Mouse (Mus musculus) gastrocnemius, postnatal 10 days (tissue): Measurements from ENCODE around the gene Duoxa2. TPM values are rescaled to one million over a fixed set of nuclear protein-coding genes. Genes with fewer than 3 reads are reported as not detected.

Experiments
- DNase-seq: peaks from one replicate; pipeline ENCODE4 v3.0.0; 2021; ENCODE audit warnings: mixed read lengths
- long read RNA-seq, 2 experiments: library from polyadenylated mRNA; stranded (forward); transcript quantifications; one replicate each; pipeline ENCODE4 v2.0.0; 2021
- total RNA-seq, 2 experiments: library from RNA; stranded (reverse); gene quantifications; 2 replicates each; pipeline ENCODE4 v1.2.3; 2021

Duoxa2 gene
- total RNA-seq = not detected
- long read RNA-seq, experiment 1 = 0 reads
- long read RNA-seq, experiment 2 = 0 reads

GRCm38 (mm10) chr2:122298596-122299490 lies at the start of gene Duoxa2:
TSS of gene Duoxa2 (plus strand) at chr2:122298900.
- DNase-seq = peak; percentile 46

- no peak for DNase-seq
These were observed 42.7 kb upstream of the Duoxa2 start for GRCm38 (mm10) chr2:122255997-122256396.

GRCm38 (mm10) chr2:122260729-122261128 lies 38.0 kb upstream of the Duoxa2 start:
- no peak for DNase-seq

GRCm38 (mm10) chr2:122264690-122265089 lies 34.0 kb upstream of the Duoxa2 start:
- no peak for DNase-seq

GRCm38 (mm10) chr2:122266407-122267193 lies 32.1 kb upstream of the Duoxa2 start:
- DNase-seq = no peak

GRCm38 (mm10) chr2:122278769-122279168 lies 19.9 kb upstream of the Duoxa2 start:
- DNase-seq = no peak

GRCm38 (mm10) chr2:122284091-122284490 lies 14.6 kb upstream of the Duoxa2 start:
- no peak for DNase-seq

GRCm38 (mm10) chr2:122286137-122286536 lies 12.6 kb upstream of the Duoxa2 start:
- DNase-seq = no peak

- no peak for DNase-seq
These were observed 3.8 kb upstream of the Duoxa2 start for GRCm38 (mm10) chr2:122294916-122295315.

GRCm38 (mm10) chr2:122297271-122298095 lies 1.2 kb upstream of the Duoxa2 start:
- DNase-seq = no peak

- no peak for DNase-seq
These were observed 602 bp upstream of the Duoxa2 start, which contains the start of gene Duox2 for GRCm38 (mm10) chr2:122298096-122298499. TSS of gene Duox2 (minus strand) at chr2:122298449.

- DNase-seq = no peak
These were observed 1.4 kb downstream of the Duoxa2 start for GRCm38 (mm10) chr2:122299911-122300655.

- DNase-seq = no peak
These were observed 1.9 kb downstream of the Duoxa2 start for GRCm38 (mm10) chr2:122300656-122301020.

- peak; percentile 42 for DNase-seq
These were observed 2.6 kb downstream of the Duoxa2 start for GRCm38 (mm10) chr2:122301081-122301920.

- no peak for DNase-seq
These were observed 3.3 kb downstream of the Duoxa2 start for GRCm38 (mm10) chr2:122301921-122302573.

- DNase-seq = peak; percentile 55
These were observed 4.0 kb downstream of the Duoxa2 start for GRCm38 (mm10) chr2:122302574-122303241.

GRCm38 (mm10) chr2:122304544-122304943 lies 5.8 kb downstream of the Duoxa2 start:
- DNase-seq = no peak

- no peak for DNase-seq
These were observed 6.6 kb downstream of the Duoxa2 start for GRCm38 (mm10) chr2:122305097-122305892.
